Mouse (Mus musculus) embryonic fibroblast, embryonic 13.5 days (primary cell): ENCODE results near the gene Uaca.

Experiments used
- CTCF ChIP-seq: IDR thresholded peaks from 2 replicates; pipeline ENCODE4 v1.5.1; 2011; ENCODE audit warnings: mild to moderate bottlenecking, control low read depth, low read length, moderate library complexity, borderline replicate concordance; ENCODE audit not compliant: insufficient read depth
- POLR2A ChIP-seq: IDR thresholded peaks from 2 replicates; pipeline ENCODE4 v1.6.1; 2011; ENCODE audit warnings: low read depth, mild to moderate bottlenecking, control low read depth, low read length, moderate library complexity

DNA sequence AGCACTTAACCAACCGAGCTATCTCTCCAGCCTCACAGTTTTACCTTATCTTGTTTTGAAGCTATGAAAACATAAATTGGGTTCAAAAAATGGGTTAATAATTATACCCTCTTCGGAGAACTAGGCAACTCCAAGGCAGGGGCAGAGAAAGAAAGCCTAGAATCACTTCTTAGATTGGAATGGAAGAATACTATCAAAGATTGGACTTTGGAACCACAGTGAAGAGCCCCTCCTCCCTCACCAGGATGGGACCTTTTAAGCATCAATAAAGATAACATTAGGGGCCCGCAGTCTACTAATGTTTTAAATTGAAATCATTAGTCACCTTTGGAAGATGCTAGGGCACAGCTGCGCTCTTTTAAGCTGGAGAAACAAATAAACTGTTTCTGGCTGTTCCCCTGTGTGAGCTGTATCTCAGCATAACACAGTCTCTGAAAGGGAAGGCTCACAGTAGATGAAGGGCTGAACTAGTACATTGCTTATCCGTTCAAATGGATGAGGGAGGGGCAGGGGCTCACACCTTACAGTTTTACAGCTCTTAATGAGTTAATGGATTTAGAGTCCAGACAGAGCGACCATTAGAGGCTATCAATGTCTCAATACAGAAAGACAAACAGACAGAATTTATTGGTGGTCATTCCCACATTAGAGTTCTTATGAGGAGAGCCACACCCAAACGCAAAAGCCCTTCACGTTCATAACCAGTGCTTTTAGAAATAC is 6.5 kb downstream of the Uaca start:
- no peak for TF ChIP-seq CTCF
- no peak for TF ChIP-seq POLR2A
